Mouse (Mus musculus) liver, embryonic 11.5 days (tissue): Measurements from ENCODE around the gene Kcnh2. TPM values are rescaled to one million over a fixed set of nuclear protein-coding genes. Genes with fewer than 3 reads are reported as not detected.

Experiments
- ATAC-seq: fragments of 200-750 bp; cut with Nextera tagmentation; replicated peaks from 2 replicates; pipeline ENCODE4 v1.8.0; 2017; ENCODE audit warnings: moderate number of reproducible peaks, mild to moderate bottlenecking, moderate TSS enrichment, moderate library complexity; ENCODE audit not compliant: low FRiP score
- DNase-seq: peaks from one replicate; pipeline ENCODE4 v3.0.0-alpha.2; 2017; ENCODE audit warnings: low spot score
- H3K27ac ChIP-seq: fragments of 300-500 bp; sonication (generic); 2 replicates; pipeline ENCODE4 v1.5.1; 2014; ENCODE audit warnings: mild to moderate bottlenecking, low read depth, low read length, control low read depth
- H3K27me3 ChIP-seq: fragments of 300-500 bp; sonication (generic); replicated peaks from 2 replicates; pipeline ENCODE4 v1.6.1; 2014; ENCODE audit warnings: low read length, mixed read lengths; ENCODE audit not compliant: control insufficient read depth, insufficient read depth
- H3K36me3 ChIP-seq: fragments of 300-500 bp; sonication (generic); 2 replicates; pipeline ENCODE4 v1.6.1; 2014; ENCODE audit warnings: mild to moderate bottlenecking, low read length, moderate library complexity, mixed read lengths; ENCODE audit not compliant: control insufficient read depth, insufficient read depth
- H3K4me1 ChIP-seq: fragments of 300-500 bp; sonication (generic); replicated peaks from 2 replicates; pipeline ENCODE4 v1.6.1; 2014; ENCODE audit warnings: low read length, mixed read lengths; ENCODE audit not compliant: control insufficient read depth, insufficient read depth
- H3K4me2 ChIP-seq: fragments of 300-500 bp; sonication (generic); 2 replicates; pipeline ENCODE4 v1.6.1; 2014; ENCODE audit warnings: mild to moderate bottlenecking, control low read depth, moderate library complexity
- H3K4me3 ChIP-seq: fragments of 300-500 bp; sonication (generic); 2 replicates; pipeline ENCODE4 v1.5.1; 2014; ENCODE audit warnings: low read depth, low read length, control low read depth
- H3K9ac ChIP-seq: fragments of 300-500 bp; sonication (generic); 2 replicates; pipeline ENCODE4 v1.6.1; 2014; ENCODE audit warnings: low read depth, low read length, control low read depth
- H3K9me3 ChIP-seq: fragments of 300-500 bp; sonication (generic); 2 replicates; pipeline ENCODE4 v1.6.1; 2016; ENCODE audit warnings: low read length, inconsistent platforms, mixed read lengths; ENCODE audit not compliant: control insufficient read depth
- WGBS: fragments of 180-500 bp; shearing (Covaris S2); extraction: QIAGEN DNeasy Blood & Tissue Kit; methylation state at CpG from one replicate; pipeline ENCODE4 v1.1.7; 2014; 5-methylcytosine and 5-hydroxymethylcytosine counted together
- polyA plus RNA-seq: library from polyadenylated mRNA; unstranded; fragments of >200 nt; fragmentation: Nextera tagmentation; extraction: Ambion mirVana; gene quantifications from 2 replicates; pipeline ENCODE4 v1.2.1, GENCODE M21; 2014

Kcnh2 gene
- polyA plus RNA-seq, 1 experiment from 2014 or later = 3.8 TPM

GRCm38 (mm10) chr5:24326842-24327417 lies 24.5 kb downstream of the Kcnh2 start:
- no peak for ATAC-seq
- H3K27ac ChIP-seq = no peak overlapping the region
- 60% methylated on average over 4 of the region's 4 CpGs for WGBS
- no peak overlapping the region for H3K9ac ChIP-seq
- no peak overlapping the region for H3K4me3 ChIP-seq
- H3K27me3 ChIP-seq = peaks cover 74% of the 10 kb centered on the region
- no peaks in the 10 kb centered on the region for H3K9me3 ChIP-seq
- peaks cover 15% of the 10 kb centered on the region for H3K4me1 ChIP-seq
- no peaks in the 10 kb centered on the region for H3K36me3 ChIP-seq
- no peak overlapping the region for H3K4me2 ChIP-seq
- DNase-seq = no peak

GRCm38 (mm10) chr5:24326166-24326841 lies 25.1 kb downstream of the Kcnh2 start:
- Histone ChIP-seq H3K36me3 (no peaks in the 10 kb centered on the region), H3K9ac (no peak overlapping the region), H3K4me2 (no peak overlapping the region), H3K9me3 (no peaks in the 10 kb centered on the region), H3K4me1 (peaks cover 17% of the 10 kb centered on the region), H3K27me3 (peaks cover 74% of the 10 kb centered on the region), H3K4me3 (no peak overlapping the region), H3K27ac (no peak overlapping the region)
- DNase-seq (no peak), ATAC-seq (no peak)
- 82% methylated on average over 15 of the region's 15 CpGs for WGBS

- Histone ChIP-seq H3K27me3 (peaks cover 72% of the 10 kb centered on the region), H3K9me3 (no peaks in the 10 kb centered on the region), H3K9ac (no peak overlapping the region), H3K4me3 (no peak overlapping the region), H3K4me2 (no peak overlapping the region), H3K36me3 (no peaks in the 10 kb centered on the region), H3K27ac (no peak overlapping the region), H3K4me1 (peaks cover 17% of the 10 kb centered on the region)
- 28% methylated on average over 14 of the region's 14 CpGs for WGBS
- ATAC-seq = no peak
- DNase-seq = no peak
These were observed 26.2 kb downstream of the Kcnh2 start for GRCm38 (mm10) chr5:24325251-24325650.

- DNase-seq (no peak), ATAC-seq (0 out of 2 replicates have a peak, but pooled peaks have one; percentile 16)
- Histone ChIP-seq H3K27ac (no peak overlapping the region), H3K27me3 (peaks cover 47% of the 10 kb centered on the region), H3K4me3 (no peak overlapping the region), H3K9me3 (no peaks in the 10 kb centered on the region), H3K36me3 (no peaks in the 10 kb centered on the region), H3K4me1 (peaks cover 12% of the 10 kb centered on the region), H3K9ac (no peak overlapping the region), H3K4me2 (0 out of 2 replicates have a peak overlapping the region, but pooled peaks have one; percentile 12)
- 17% methylated on average over 22 of the region's 22 CpGs for WGBS
These were observed 29.4 kb downstream of the Kcnh2 start for GRCm38 (mm10) chr5:24321711-24322682.

GRCm38 (mm10) chr5:24320894-24321293 lies 30.5 kb downstream of the Kcnh2 start:
- H3K4me3 ChIP-seq = no peak overlapping the region
- H3K4me1 ChIP-seq = peaks cover 12% of the 10 kb centered on the region
- H3K27me3 ChIP-seq = peaks cover 41% of the 10 kb centered on the region
- H3K9me3 ChIP-seq = no peaks in the 10 kb centered on the region
- no peak overlapping the region for H3K9ac ChIP-seq
- WGBS = 58% methylated on average over 5 of the region's 5 CpGs
- H3K36me3 ChIP-seq = no peaks in the 10 kb centered on the region
- no peak overlapping the region for H3K4me2 ChIP-seq
- no peak for ATAC-seq
- no peak overlapping the region for H3K27ac ChIP-seq
- DNase-seq = no peak

GRCm38 (mm10) chr5:24320467-24320813 lies 31.0 kb downstream of the Kcnh2 start:
- no peak for DNase-seq
- no peak overlapping the region for H3K27ac ChIP-seq
- H3K4me1 ChIP-seq = peaks cover 12% of the 10 kb centered on the region
- no peaks in the 10 kb centered on the region for H3K36me3 ChIP-seq
- H3K9me3 ChIP-seq = no peaks in the 10 kb centered on the region
- 47% methylated on average over 6 of the region's 6 CpGs for WGBS
- no peak overlapping the region for H3K4me3 ChIP-seq
- ATAC-seq = no peak
- H3K4me2 ChIP-seq = no peak overlapping the region; the same call in 1 of the 2 replicates
- no peak overlapping the region for H3K9ac ChIP-seq
- H3K27me3 ChIP-seq = peaks cover 37% of the 10 kb centered on the region

- WGBS = 18% methylated on average over 13 of the region's 13 CpGs
- H3K9me3 ChIP-seq = no peaks in the 10 kb centered on the region
- H3K4me2 ChIP-seq = no peak overlapping the region; the same call in 1 of the 2 replicates
- no peak overlapping the region for H3K9ac ChIP-seq
- H3K4me3 ChIP-seq = no peak overlapping the region
- no peaks in the 10 kb centered on the region for H3K36me3 ChIP-seq
- H3K27me3 ChIP-seq = peaks cover 32% of the 10 kb centered on the region
- no peak for ATAC-seq
- no peak overlapping the region for H3K27ac ChIP-seq
- peaks cover 12% of the 10 kb centered on the region for H3K4me1 ChIP-seq
- DNase-seq = no peak
These were observed 31.5 kb downstream of the Kcnh2 start for GRCm38 (mm10) chr5:24319776-24320466.

- no peak for ATAC-seq
- Histone ChIP-seq H3K4me1 (no peaks in the 10 kb centered on the region), H3K4me2 (no peak overlapping the region), H3K9ac (no peak overlapping the region), H3K27me3 (no peaks in the 10 kb centered on the region), H3K36me3 (no peaks in the 10 kb centered on the region), H3K27ac (no peak overlapping the region), H3K4me3 (no peak overlapping the region), H3K9me3 (no peaks in the 10 kb centered on the region; the same call in 1 of the 2 replicates)
- DNase-seq = no peak
- 91% methylated on average over 2 of the region's 2 CpGs for WGBS
These were observed 42.2 kb downstream of the Kcnh2 start for GRCm38 (mm10) chr5:24309223-24309622.
